Mouse (Mus musculus) heart, embryonic 10.5 days (tissue): ENCODE data around the gene Sidt2. TPM values are rescaled to one million over a fixed set of nuclear protein-coding genes. Genes with fewer than 3 reads are reported as not detected.

Experiments used
- microRNA-seq: library from miRNA; unstranded; fragments of <30 nt; microRNA quantifications from one replicate; pipeline ENCODE4, GENCODE M21; 2017
- polyA plus RNA-seq: library from polyadenylated mRNA; unstranded; fragments of >200 nt; fragmentation: Nextera tagmentation; extraction: Ambion mirVana; gene quantifications from 2 replicates; pipeline ENCODE4 v1.2.1, GENCODE M21; 2016

Gene Sidt2
- polyA plus RNA-seq, 1 experiment from 2014 or later = 37.2 TPM

Small RNAs within 50 kb of the gene (microRNA-seq; reads per million reads assigned to microRNA genes)
- gene Mir7087 = not detected

Other genes starting within 250 kb of the Sidt2 start
- gene Cep164, start 126.6 kb downstream of the Sidt2 start, polyA plus RNA-seq = 15.9 and 16.9 TPM in 2 replicates
- gene Bace1, start 116.7 kb downstream of the Sidt2 start, polyA plus RNA-seq = 17.6 and 19.4 TPM in 2 replicates
- gene Pcsk7, start 48.8 kb downstream of the Sidt2 start, polyA plus RNA-seq = 18.5 and 22.1 TPM in 2 replicates
- 45.5 and 50.3 TPM in 2 replicates for gene Rnf214, start 48.3 kb downstream of the Sidt2 start, polyA plus RNA-seq
- 303 and 413 TPM in 2 replicates for gene Tagln, start 19.2 kb downstream of the Sidt2 start, polyA plus RNA-seq
- 183 and 212 TPM in 2 replicates for gene Pafah1b2, start 57.4 kb upstream of the Sidt2 start, polyA plus RNA-seq
- gene Sik3, start 57.6 kb upstream of the Sidt2 start, polyA plus RNA-seq = 6.4 and 8.0 TPM in 2 replicates